Mouse (Mus musculus) liver, embryonic 14.5 days (tissue): ENCODE data around the gene Trp53i11.

ENCODE experiments used
- CTCF ChIP-seq: IDR thresholded peaks from 2 replicates; pipeline ENCODE4 v1.5.1; 2016; ENCODE audit warnings: antibody characterized with exemption, low read depth, control low read depth
- EP300 ChIP-seq: IDR thresholded peaks from 2 replicates; pipeline ENCODE4 v1.6.1; 2016; ENCODE audit warnings: antibody characterized with exemption, low read depth

- TF ChIP-seq EP300 (no peak), CTCF (no peak)
These were observed 7.1 kb upstream of the Trp53i11 start for GRCm38 (mm10) chr2:93180077-93180844.
